Mouse (Mus musculus) heart, postnatal 0 days (tissue): ENCODE measurements around the gene Stat4. TPM values are rescaled to one million over a fixed set of nuclear protein-coding genes. Genes with fewer than 3 reads are reported as not detected.
"Not testable (repeated sequence)": the region's sequence is repeated elsewhere in the genome, so short reads cannot be mapped to it uniquely, and the experiment has no call there.

Experiments
- ATAC-seq: fragments of 200-750 bp; cut with Nextera tagmentation; 2 replicates; pipeline ENCODE4 v1.8.0; 2017; ENCODE audit warnings: low read depth, moderate number of reproducible peaks, moderate library complexity; ENCODE audit not compliant: insufficient read depth
- DNase-seq: peaks from one replicate; pipeline ENCODE4 v3.0.0-alpha.2; 2016; ENCODE audit warnings: low spot score
- H3K27ac ChIP-seq: fragments of 300-500 bp; sonication (generic); 2 replicates; pipeline ENCODE4 v1.5.1; 2014; ENCODE audit warnings: low read depth, mild to moderate bottlenecking
- H3K27me3 ChIP-seq: fragments of 300-500 bp; sonication (generic); 2 replicates; pipeline ENCODE4 v1.6.1; 2014; ENCODE audit warnings: low read length, mixed read lengths; ENCODE audit not compliant: control insufficient read depth, insufficient read depth
- H3K36me3 ChIP-seq: fragments of 300-500 bp; sonication (generic); replicated peaks from 2 replicates; pipeline ENCODE4 v1.6.1; 2014; ENCODE audit warnings: low read length, mixed read lengths; ENCODE audit not compliant: control insufficient read depth, insufficient read depth
- H3K4me1 ChIP-seq: fragments of 300-500 bp; sonication (generic); 2 replicates; pipeline ENCODE4 v1.6.1; 2014; ENCODE audit warnings: antibody characterized with exemption; ENCODE audit not compliant: control insufficient read depth, insufficient read depth
- H3K4me2 ChIP-seq: fragments of 300-500 bp; sonication (generic); 2 replicates; pipeline ENCODE4 v1.6.1; 2014; ENCODE audit warnings: low read depth, mild to moderate bottlenecking, low read length, moderate library complexity
- H3K4me3 ChIP-seq: fragments of 300-500 bp; sonication (generic); 2 replicates; pipeline ENCODE4 v1.5.1; 2014; ENCODE audit warnings: low read depth, low read length
- H3K9ac ChIP-seq: fragments of 300-500 bp; sonication (generic); replicated peaks from 2 replicates; pipeline ENCODE4 v1.6.1; 2014; ENCODE audit warnings: low read depth, low read length, mixed read lengths
- H3K9me3 ChIP-seq: fragments of 300-500 bp; sonication (generic); replicated peaks from 2 replicates; pipeline ENCODE4 v1.6.1; 2016; ENCODE audit warnings: low read length; ENCODE audit not compliant: control insufficient read depth
- CTCF ChIP-seq: IDR thresholded peaks from 2 replicates; pipeline ENCODE4 v1.5.1; 2016; ENCODE audit warnings: antibody characterized with exemption, control low read depth, low read depth
- EP300 ChIP-seq: IDR thresholded peaks from 2 replicates; pipeline ENCODE4 v1.6.1; 2016; ENCODE audit warnings: antibody characterized with exemption, low read depth
- WGBS: fragments of 180-500 bp; shearing (Covaris S2); extraction: QIAGEN DNeasy Blood & Tissue Kit; methylation state at CpG from one replicate; pipeline ENCODE4 v1.1.7; 2014; 5-methylcytosine and 5-hydroxymethylcytosine counted together
- polyA plus RNA-seq: library from polyadenylated mRNA; unstranded; fragments of >200 nt; fragmentation: Nextera tagmentation; extraction: Ambion mirVana; gene quantifications from 2 replicates; pipeline ENCODE4 v1.2.1, GENCODE M21; 2015
- total RNA-seq: library from RNA; depleted of rRNA; stranded (reverse); fragments of >200 nt; gene quantifications from 2 replicates; pipeline ENCODE4 v1.2.3, GENCODE M21; 2014; ENCODE audit warnings: low replicate concordance

Stat4 gene
- total and polyA plus RNA-seq, 2 experiments from 2014 or later: 0.27 to 0.33 TPM

DNA sequence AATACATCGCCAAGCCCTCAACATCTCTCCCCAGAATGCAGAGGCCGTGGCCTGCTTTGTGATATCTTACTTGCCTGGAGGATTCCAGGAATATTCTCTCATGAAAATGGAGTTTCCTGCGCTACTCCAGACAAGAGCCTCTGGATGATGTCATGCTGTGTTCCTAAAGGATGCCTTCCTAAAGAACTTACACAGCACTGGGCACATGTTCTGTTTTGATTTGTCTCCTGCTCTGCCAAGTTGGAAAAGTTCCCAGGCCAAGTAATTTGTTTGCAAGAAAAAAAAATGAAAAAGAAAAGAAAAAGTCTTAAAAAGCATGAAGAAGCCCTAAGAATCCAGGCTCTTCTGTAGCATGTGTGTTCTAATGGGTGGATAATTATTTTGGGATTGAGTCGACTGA is 56.2 kb downstream of the Stat4 start:
- no peak for ATAC-seq
- 33% methylated on average over 4 of the region's 4 CpGs for WGBS

GRCm38 (mm10) chr1:52046891-52047290 is 59.9 kb downstream of the Stat4 start:
- ATAC-seq, H3K36me3 ChIP-seq, H3K9ac ChIP-seq, H3K9me3 ChIP-seq, H3K27me3 ChIP-seq, DNase-seq, H3K4me3 ChIP-seq, H3K4me2 ChIP-seq, H3K27ac ChIP-seq, H3K4me1 ChIP-seq: not testable (repeated sequence)
- WGBS: 91% methylated on average over 10 of the region's 10 CpGs

More for the DNA sequence above, 56.2 kb downstream of the Stat4 start:
- TF ChIP-seq CTCF: no peak
- TF ChIP-seq EP300: no peak
- Histone ChIP-seq H3K27ac (no peak overlapping the region), H3K9ac (no peak overlapping the region), H3K4me3 (no peak overlapping the region), H3K36me3 (no peaks in the 10 kb centered on the region), H3K4me2 (no peak overlapping the region), H3K9me3 (no peaks in the 10 kb centered on the region), H3K27me3 (no peaks in the 10 kb centered on the region), H3K4me1 (no peaks in the 10 kb centered on the region)
- DNase-seq: peak; percentile 8

- Histone ChIP-seq H3K4me3 (no peak overlapping the region), H3K4me1 (no peaks in the 10 kb centered on the region), H3K27ac (no peak overlapping the region), H3K9me3 (no peaks in the 10 kb centered on the region), H3K36me3 (no peaks in the 10 kb centered on the region), H3K4me2 (no peak overlapping the region), H3K9ac (no peak overlapping the region), H3K27me3 (no peaks in the 10 kb centered on the region)
- DNase-seq: no peak
- no peak for TF ChIP-seq EP300
- TF ChIP-seq CTCF: no peak
- WGBS: 52% methylated on average over 2 of the region's 2 CpGs
- ATAC-seq: no peak
Measured at GRCm38 (mm10) chr1:52048711-52049110, 61.8 kb downstream of the Stat4 start.

DNA sequence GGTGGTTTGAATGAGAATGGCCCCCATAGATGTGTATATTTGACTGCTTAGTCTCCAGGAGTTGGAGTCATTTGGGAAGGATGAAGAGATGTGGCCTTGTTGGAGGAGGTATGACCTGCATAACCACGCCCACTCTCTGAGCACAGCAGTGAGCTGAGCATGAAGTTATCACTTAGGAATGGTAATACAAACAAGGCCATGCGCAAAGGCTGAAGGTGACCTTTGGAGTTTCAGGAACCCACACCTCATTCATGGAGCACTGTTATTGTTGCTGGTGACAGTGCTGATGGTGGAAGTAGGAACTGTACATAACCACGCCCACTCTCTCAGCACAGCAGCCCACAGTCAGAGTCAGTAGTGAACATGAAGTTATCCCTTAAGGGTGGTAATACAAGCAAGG is 62.9 kb downstream of the Stat4 start:
- H3K4me2 ChIP-seq: no peak overlapping the region
- WGBS: 93% methylated on average over 3 of the region's 3 CpGs
- no peak for DNase-seq
- H3K27me3 ChIP-seq: no peaks in the 10 kb centered on the region
- no peak overlapping the region for H3K9ac ChIP-seq
- H3K4me3 ChIP-seq: no peak overlapping the region
- H3K36me3 ChIP-seq: no peaks in the 10 kb centered on the region
- no peak for ATAC-seq
- no peaks in the 10 kb centered on the region for H3K9me3 ChIP-seq
- no peaks in the 10 kb centered on the region for H3K4me1 ChIP-seq
- TF ChIP-seq CTCF (no peak), EP300 (no peak)
- H3K27ac ChIP-seq: no peak overlapping the region

GRCm38 (mm10) chr1:52051542-52051941 is 64.6 kb downstream of the Stat4 start:
- Histone ChIP-seq H3K4me1 (no peaks in the 10 kb centered on the region), H3K9me3 (no peaks in the 10 kb centered on the region), H3K4me3 (no peak overlapping the region), H3K27ac (no peak overlapping the region), H3K27me3 (no peaks in the 10 kb centered on the region), H3K9ac (no peak overlapping the region), H3K36me3 (no peaks in the 10 kb centered on the region), H3K4me2 (no peak overlapping the region)
- DNase-seq: no peak
- ATAC-seq: no peak
- 73% methylated on average over 3 of the region's 3 CpGs for WGBS
- TF ChIP-seq CTCF (no peak), EP300 (no peak)

DNA sequence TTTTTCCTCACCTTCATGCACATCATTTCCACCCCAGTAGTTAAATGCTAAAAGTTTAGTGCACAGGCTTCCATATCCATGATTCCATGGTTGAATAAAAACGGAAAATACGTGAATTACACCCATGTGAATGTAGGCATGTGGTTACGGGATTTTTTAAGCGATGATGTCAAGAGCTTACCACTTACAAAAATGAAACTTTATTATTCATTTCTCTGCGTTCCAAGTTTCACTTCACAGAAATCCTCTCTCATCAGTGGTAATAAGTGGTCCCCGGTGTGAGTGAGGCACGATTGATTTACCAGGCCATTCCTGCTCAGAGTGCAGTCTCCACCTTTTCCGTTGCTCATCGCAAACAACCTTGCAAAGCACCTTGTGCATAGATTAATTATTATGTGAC is 66.0 kb downstream of the Stat4 start:
- 91% methylated on average over 9 of the region's 9 CpGs for WGBS
- ATAC-seq: no peak
- Histone ChIP-seq H3K9ac (no peak overlapping the region), H3K4me3 (no peak overlapping the region), H3K4me1 (no peaks in the 10 kb centered on the region), H3K27ac (no peak overlapping the region), H3K9me3 (no peaks in the 10 kb centered on the region), H3K36me3 (no peaks in the 10 kb centered on the region), H3K27me3 (no peaks in the 10 kb centered on the region), H3K4me2 (no peak overlapping the region)
- no peak for DNase-seq
- TF ChIP-seq EP300 (no peak), CTCF (no peak)
